Mouse (Mus musculus): Measurements from ENCODE around the gene Ankdd1b. TPM values are rescaled to one million over a fixed set of nuclear protein-coding genes. Genes with fewer than 3 reads are reported as not detected.

Gene Ankdd1b
- polyA plus RNA-seq, 2 experiments = 0.30 TPM; not detected in 1

DNA sequence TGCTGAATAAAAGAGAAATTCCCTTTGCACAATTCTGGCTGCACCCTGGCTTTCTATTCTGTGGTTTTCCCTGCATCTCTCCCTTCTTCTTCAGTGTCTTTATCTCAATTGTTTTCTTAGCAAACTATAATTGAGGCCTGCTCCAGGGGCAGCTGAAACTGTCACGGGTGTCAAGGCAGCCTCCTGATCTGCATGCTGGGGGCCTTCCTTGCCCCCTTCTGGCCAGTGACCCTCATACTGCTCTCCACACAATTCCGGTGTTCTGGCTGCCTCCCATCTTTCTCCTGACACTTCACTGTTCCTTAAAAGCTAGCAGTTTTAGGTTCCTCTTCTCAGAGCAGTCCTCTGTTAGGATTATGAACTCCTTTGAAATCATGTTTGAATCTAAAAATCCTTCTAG is 81.7 kb downstream of the Ankdd1b start:
- H3K4me1 ChIP-seq (ENCODE audit: control insufficient read depth, insufficient read depth, low read length) = peaks cover 8% of the 10 kb centered on the region
- no peaks in the 10 kb centered on the region for H3K27me3 ChIP-seq (ENCODE audit: control insufficient read depth, insufficient read depth, low read length)
- DNase-seq (ENCODE audit: low spot score) (no peak), ATAC-seq (ENCODE audit: low FRiP score, low read depth) (no peak)
- H3K9ac ChIP-seq (ENCODE audit: low read depth, low read length, severe bottlenecking) = peak overlapping the region; percentile 60
- WGBS = 27% methylated on average over 2 of the region's 2 CpGs
- peak overlapping the region; percentile 64 for H3K4me3 ChIP-seq (replicated peaks; ENCODE audit: low read length)
- H3K36me3 ChIP-seq (ENCODE audit: control insufficient read depth, insufficient read depth, low read length) = peaks cover 40% of the 10 kb centered on the region
- peak overlapping the region; percentile 73 for H3K4me2 ChIP-seq (replicated peaks; ENCODE audit: low read depth, low read length, severe bottlenecking)
- no peak for TF ChIP-seq POLR2A (IDR thresholded peaks at IDR 0.05; ENCODE audit: borderline replicate concordance, extremely low read depth, insufficient read depth, insufficient read length)
- no peaks in the 10 kb centered on the region for H3K9me3 ChIP-seq (ENCODE audit: control insufficient read depth, low read length)
- H3K27ac ChIP-seq (replicated peaks; ENCODE audit: low read depth, low read length) = no peak overlapping the region

DNA sequence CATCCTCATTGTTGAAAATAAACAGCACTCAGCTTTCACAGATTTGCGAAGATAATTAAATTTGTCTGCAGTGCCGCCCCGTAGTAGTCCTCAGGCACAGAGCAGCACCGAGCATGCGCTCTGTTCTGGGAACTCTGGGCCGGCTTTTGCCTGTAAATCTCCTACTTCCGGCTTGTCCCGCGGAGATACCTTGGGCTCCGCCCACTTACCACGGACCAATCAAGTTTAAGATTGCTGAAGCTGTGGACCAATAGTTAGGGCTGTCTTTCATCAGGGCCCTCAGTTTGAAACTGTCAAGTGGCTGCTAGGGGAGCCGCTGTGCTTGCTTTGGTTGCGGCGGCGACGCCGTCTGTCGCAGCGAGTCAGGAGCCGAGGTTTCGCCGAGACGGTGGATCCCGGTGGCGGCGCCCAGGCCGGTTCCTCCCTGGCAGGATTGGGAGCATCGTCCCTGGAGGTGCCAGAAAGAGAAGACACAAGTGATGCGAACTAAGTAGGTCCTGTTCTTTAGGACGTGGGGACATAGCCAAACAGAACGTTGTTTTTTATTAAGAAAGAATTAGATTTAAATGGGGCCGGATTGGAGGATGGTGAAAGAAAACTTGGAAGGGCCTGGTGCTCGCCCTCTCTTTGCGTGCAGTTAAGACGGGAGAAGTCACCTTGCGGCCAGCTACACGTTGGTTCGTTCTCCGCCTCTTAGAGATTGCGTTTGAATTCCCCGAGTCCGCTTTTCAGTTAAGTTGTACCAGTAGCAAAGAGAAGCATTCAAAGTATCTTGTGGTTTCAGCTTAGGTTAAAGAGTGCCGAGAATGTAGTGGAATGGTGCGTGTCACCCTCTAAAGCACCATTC is 82.7 kb downstream of the Ankdd1b start, which contains the start of gene Poc5:
Gene Poc5 (plus strand): TSS at position 253 of the 847 bp plus-strand sequence.
- peaks cover 8% of the 10 kb centered on the region for H3K4me1 ChIP-seq (ENCODE audit: control insufficient read depth, insufficient read depth, low read length)
- under 1% methylated on average over 44 of the region's 44 CpGs for WGBS
- H3K4me2 ChIP-seq (replicated peaks; ENCODE audit: low read depth, low read length, severe bottlenecking) = peak within 1 kb of the TSS; percentile 73
- peaks cover 31% of the 10 kb centered on the region for H3K36me3 ChIP-seq (ENCODE audit: control insufficient read depth, insufficient read depth, low read length)
- no peaks in the 10 kb centered on the region for H3K27me3 ChIP-seq (ENCODE audit: control insufficient read depth, insufficient read depth, low read length)
- H3K27ac ChIP-seq (replicated peaks; ENCODE audit: low read depth, low read length) = no peak within 1 kb of the TSS; the same call in 1 of the 2 replicates
- TF ChIP-seq POLR2A (IDR thresholded peaks at IDR 0.05; ENCODE audit: borderline replicate concordance, extremely low read depth, insufficient read depth, insufficient read length) = no peak
- ATAC-seq (ENCODE audit: low FRiP score, low read depth) = peak; percentile 100
- no peaks in the 10 kb centered on the region for H3K9me3 ChIP-seq (ENCODE audit: control insufficient read depth, low read length)
- DNase-seq (ENCODE audit: low spot score) = peak; percentile 98
- H3K9ac ChIP-seq (ENCODE audit: low read depth, low read length, severe bottlenecking) = peak within 1 kb of the TSS; percentile 60
- H3K4me3 ChIP-seq (replicated peaks; ENCODE audit: low read length) = peak within 1 kb of the TSS; percentile 64

DNA sequence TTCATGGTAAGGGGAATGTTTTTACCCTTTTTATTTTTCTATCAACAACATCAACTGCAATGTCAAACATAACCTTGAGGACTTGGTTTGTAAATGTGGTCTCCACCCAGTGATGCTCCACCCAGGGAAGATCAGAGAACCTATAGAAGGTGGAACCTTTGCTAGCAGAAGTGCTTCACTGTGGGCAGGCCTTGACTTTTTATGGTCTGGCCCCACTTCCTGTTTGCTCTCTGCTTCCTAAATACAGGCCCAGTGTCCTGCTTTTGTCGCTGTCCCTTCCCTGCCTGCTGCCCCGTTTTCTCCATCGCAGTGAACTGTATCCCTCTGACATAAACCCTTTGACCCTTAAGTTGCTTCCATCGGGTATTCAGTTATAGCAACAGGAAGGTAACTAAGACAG is 93.1 kb downstream of the Ankdd1b start:
- no peak for TF ChIP-seq POLR2A (IDR thresholded peaks at IDR 0.05; ENCODE audit: borderline replicate concordance, extremely low read depth, insufficient read depth, insufficient read length)
- 57% methylated on average over 4 of the region's 4 CpGs for WGBS

DNA sequence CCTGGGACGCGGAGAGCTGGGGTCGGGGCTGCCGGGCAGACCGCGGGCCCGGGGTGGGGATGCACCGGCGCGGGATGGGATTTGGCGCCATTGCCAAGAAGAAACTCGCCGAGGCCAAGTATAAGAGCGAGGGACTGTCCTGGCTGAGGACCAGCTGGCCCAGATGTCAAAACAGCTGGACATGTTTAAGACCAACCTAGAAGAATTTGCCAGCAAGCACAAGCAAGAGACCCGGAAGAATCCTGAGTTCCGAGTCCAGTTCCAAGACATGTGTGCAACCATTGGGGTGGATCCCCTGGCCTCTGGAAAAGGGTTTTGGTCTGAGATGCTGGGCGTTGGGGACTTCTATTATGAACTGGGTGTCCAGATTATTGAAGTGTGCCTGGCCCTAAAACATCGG is 94.1 kb downstream of the Ankdd1b start:
- no peak for ATAC-seq (ENCODE audit: low FRiP score, low read depth)
- Histone ChIP-seq H3K9me3 (ENCODE audit: control insufficient read depth, low read length) (no peaks in the 10 kb centered on the region), H3K4me3 (replicated peaks; ENCODE audit: low read length) (no peak overlapping the region), H3K9ac (ENCODE audit: low read depth, low read length, severe bottlenecking) (no peak overlapping the region), H3K4me1 (ENCODE audit: control insufficient read depth, insufficient read depth, low read length) (no peaks in the 10 kb centered on the region), H3K36me3 (ENCODE audit: control insufficient read depth, insufficient read depth, low read length) (no peaks in the 10 kb centered on the region), H3K4me2 (replicated peaks; ENCODE audit: low read depth, low read length, severe bottlenecking) (no peak overlapping the region), H3K27me3 (ENCODE audit: control insufficient read depth, insufficient read depth, low read length) (no peaks in the 10 kb centered on the region), H3K27ac (replicated peaks; ENCODE audit: low read depth, low read length) (no peak overlapping the region)
- no peak for TF ChIP-seq POLR2A (IDR thresholded peaks at IDR 0.05; ENCODE audit: borderline replicate concordance, extremely low read depth, insufficient read depth, insufficient read length)
- WGBS = 82% methylated on average over 18 of the region's 18 CpGs
- DNase-seq (ENCODE audit: low spot score) = peak; percentile 49

More for the DNA sequence above, 93.1 kb downstream of the Ankdd1b start:
- Histone ChIP-seq H3K9me3 (ENCODE audit: control insufficient read depth, low read length) (no peaks in the 10 kb centered on the region), H3K9ac (ENCODE audit: low read depth, low read length, severe bottlenecking) (no peak overlapping the region), H3K27me3 (ENCODE audit: control insufficient read depth, insufficient read depth, low read length) (no peaks in the 10 kb centered on the region), H3K27ac (replicated peaks; ENCODE audit: low read depth, low read length) (no peak overlapping the region), H3K36me3 (ENCODE audit: control insufficient read depth, insufficient read depth, low read length) (no peaks in the 10 kb centered on the region), H3K4me3 (replicated peaks; ENCODE audit: low read length) (no peak overlapping the region), H3K4me2 (replicated peaks; ENCODE audit: low read depth, low read length, severe bottlenecking) (no peak overlapping the region), H3K4me1 (ENCODE audit: control insufficient read depth, insufficient read depth, low read length) (no peaks in the 10 kb centered on the region)
- no peak for DNase-seq (ENCODE audit: low spot score)
- no peak for ATAC-seq (ENCODE audit: low FRiP score, low read depth)

- Histone ChIP-seq H3K27me3 (ENCODE audit: control insufficient read depth, insufficient read depth, low read length) (no peaks in the 10 kb centered on the region), H3K4me3 (replicated peaks; ENCODE audit: low read length) (no peak overlapping the region), H3K9me3 (ENCODE audit: control insufficient read depth, low read length) (no peaks in the 10 kb centered on the region), H3K4me2 (replicated peaks; ENCODE audit: low read depth, low read length, severe bottlenecking) (no peak overlapping the region), H3K9ac (ENCODE audit: low read depth, low read length, severe bottlenecking) (no peak overlapping the region), H3K4me1 (ENCODE audit: control insufficient read depth, insufficient read depth, low read length) (no peaks in the 10 kb centered on the region), H3K27ac (replicated peaks; ENCODE audit: low read depth, low read length) (no peak overlapping the region), H3K36me3 (ENCODE audit: control insufficient read depth, insufficient read depth, low read length) (no peaks in the 10 kb centered on the region)
- TF ChIP-seq POLR2A (IDR thresholded peaks at IDR 0.05; ENCODE audit: borderline replicate concordance, extremely low read depth, insufficient read depth, insufficient read length) = no peak
- no peak for DNase-seq (ENCODE audit: low spot score)
- no peak for ATAC-seq (ENCODE audit: low FRiP score, low read depth)
- 6% methylated on average over 2 of the region's 2 CpGs for WGBS
Measured at GRCm38 (mm10) chr13:96375519-96375918, 95.5 kb downstream of the Ankdd1b start.

Other genes starting within 250 kb of the Ankdd1b start
- 12.0 and 12.8 TPM in 2 replicates for gene Poc5, start 82.9 kb downstream of the Ankdd1b start, polyA plus RNA-seq (2012; rRNA removed)
- 15.7 and 16.9 TPM in 2 replicates for gene Poc5, start 82.9 kb downstream of the Ankdd1b start, polyA plus RNA-seq (2014; fragmentation: Nextera tagmentation; extraction: Ambion mirVana)
- gene Gm17622, start 19.5 kb upstream of the Ankdd1b start, polyA plus RNA-seq (2012; rRNA removed) = not detected in 2 replicates
- not detected in 2 replicates for gene Gm17622, start 19.5 kb upstream of the Ankdd1b start, polyA plus RNA-seq (2014; fragmentation: Nextera tagmentation; extraction: Ambion mirVana)
- gene Polk, start 71.4 kb upstream of the Ankdd1b start, polyA plus RNA-seq (2012; rRNA removed) = 7.2 and 9.8 TPM in 2 replicates
- gene Polk, start 71.4 kb upstream of the Ankdd1b start, polyA plus RNA-seq (2014; fragmentation: Nextera tagmentation; extraction: Ambion mirVana) = 9.6 and 11.2 TPM in 2 replicates
- gene Col4a3bp, start 71.4 kb upstream of the Ankdd1b start, polyA plus RNA-seq (2012; rRNA removed) = 15.6 and 19.8 TPM in 2 replicates
- gene Col4a3bp, start 71.4 kb upstream of the Ankdd1b start, polyA plus RNA-seq (2014; fragmentation: Nextera tagmentation; extraction: Ambion mirVana) = 10.4 and 11.0 TPM in 2 replicates
- 40.9 and 45.3 TPM in 2 replicates for gene Hmgcr, start 199.7 kb upstream of the Ankdd1b start, polyA plus RNA-seq (2012; rRNA removed)
- gene Hmgcr, start 199.7 kb upstream of the Ankdd1b start, polyA plus RNA-seq (2014; fragmentation: Nextera tagmentation; extraction: Ambion mirVana) = 65.8 and 72.2 TPM in 2 replicates

Measured in limb, embryonic 14.5 days (tissue).